Mouse (Mus musculus) cerebral cortex, adult 2 months (tissue): Measurements from ENCODE around the gene Maip1.

Experiments
- WGBS: fragments of 180-500 bp; shearing (Covaris S2); methylation state at CpG from one replicate; pipeline ENCODE4 v1.1.7; 2018; 5-methylcytosine and 5-hydroxymethylcytosine counted together

Maip1 gene

DNA sequence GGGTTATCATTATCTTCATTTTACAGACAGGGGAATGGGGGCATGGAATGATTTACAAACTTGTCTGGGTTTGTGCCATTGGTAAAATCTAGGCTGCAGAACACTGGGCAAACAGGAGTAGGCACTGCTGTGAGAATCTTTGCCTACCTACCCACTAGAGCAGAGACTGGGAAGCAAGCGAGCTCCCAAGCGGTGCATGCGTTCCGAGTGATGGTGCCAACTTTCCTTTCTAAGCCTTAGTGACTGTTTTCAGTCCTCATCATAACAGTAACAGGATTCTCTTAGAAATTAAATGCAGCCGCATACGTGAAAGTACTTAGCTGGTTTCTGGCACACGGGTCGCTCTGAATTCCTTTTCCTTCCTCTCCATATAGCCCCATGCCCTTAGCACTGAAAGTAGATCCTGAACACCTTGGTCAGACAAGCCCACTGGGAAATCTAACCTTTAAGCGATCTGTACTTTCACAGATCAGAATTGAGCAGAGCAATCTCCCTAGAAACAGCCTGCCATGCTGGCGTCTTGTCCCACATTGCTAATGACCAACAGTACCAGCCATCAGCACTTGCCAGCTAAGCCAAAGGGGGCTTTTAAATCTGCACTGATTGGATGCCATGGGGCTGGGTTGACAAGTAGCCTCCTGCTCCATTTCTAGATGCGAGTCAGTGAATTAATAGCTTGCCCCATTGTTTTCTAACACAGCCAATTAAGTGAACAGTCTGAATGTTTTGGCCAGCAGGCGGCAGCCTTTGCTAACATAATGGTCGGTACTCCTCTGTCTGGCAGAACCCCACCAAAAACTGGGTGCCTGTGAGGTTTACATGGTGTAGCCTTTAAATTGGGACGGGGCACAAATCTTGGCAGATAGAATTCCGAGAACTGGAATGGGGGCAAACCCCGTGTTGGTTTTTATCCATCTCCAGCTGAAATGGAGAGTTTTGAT lies 22.5 kb downstream of the Maip1 start:
- WGBS: 13% methylated on average over 16 of the region's 16 CpGs

DNA sequence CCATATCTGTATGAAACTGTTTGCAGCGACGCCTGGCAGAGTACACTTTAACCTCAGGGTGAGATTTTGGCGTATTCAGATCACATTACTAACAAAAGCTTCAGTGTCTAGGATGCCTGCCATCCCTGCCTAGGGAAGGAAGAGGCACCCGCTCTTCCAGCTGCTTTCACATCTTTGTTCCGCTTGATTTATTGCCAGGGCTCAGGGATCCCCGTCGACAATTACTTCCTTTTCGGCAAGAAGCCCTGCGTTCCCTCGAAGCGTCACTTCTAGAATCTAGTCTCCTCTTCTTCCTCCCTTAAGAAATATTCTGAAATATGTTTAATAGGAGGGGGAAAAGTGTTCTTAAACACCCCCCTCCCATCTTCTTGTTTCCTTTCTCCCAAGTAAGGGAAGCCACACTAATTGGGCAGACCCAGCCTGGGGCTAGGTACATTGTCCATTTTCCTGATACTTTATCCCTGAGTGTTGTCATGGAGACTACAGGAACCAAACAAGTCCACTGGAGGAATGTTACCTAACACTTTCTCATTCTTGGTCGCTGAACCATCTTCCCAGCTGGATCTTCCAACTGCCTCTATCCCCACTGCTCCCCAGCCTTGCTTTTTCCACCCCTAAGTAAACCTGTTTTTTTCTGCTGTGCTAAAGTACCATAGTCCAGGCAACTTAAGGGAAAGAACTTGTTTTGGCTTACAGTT lies 23.8 kb downstream of the Maip1 start:
- WGBS: 10% methylated on average over 12 of the region's 12 CpGs

DNA sequence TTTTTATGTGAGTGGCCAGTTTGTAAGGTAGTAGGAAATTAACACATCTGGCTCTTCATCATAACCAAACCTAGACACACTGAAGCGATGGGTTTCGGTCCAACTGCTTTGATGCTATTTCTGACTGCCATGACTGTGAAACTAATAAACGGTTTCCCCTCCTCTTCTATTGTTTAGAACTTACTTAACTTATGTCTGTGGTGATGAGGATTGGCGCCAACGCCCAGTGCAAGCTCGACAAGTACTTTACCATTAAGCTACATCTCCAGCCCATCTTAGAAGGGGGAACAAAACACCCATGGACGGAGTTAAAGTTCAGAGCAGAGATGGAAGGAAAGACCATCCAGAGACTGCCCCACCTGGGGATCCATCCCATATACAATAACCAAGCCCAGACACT lies 27.0 kb downstream of the Maip1 start:
- WGBS: 94% methylated on average over 7 of the region's 7 CpGs

DNA sequence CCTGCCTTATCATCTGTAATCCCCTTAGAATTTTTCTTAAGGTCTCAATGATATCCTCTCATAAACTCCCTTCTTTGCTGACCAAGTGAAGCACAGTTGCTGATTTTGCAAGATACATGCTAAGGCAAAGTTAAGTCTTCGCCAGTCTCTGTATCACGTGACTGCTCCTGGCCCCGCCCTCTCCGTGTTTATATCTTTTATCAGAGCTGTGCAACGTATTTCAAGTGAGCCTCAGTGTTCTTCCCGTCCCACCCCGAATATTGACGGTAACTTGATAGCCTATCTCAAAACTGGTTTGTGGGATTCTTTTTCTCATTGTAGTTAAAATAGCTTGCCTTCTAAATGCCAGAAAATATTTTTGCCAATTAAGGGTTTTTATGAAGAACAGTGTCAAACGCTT lies 30.3 kb downstream of the Maip1 start:
- WGBS: 23% methylated on average over 9 of the region's 9 CpGs

DNA sequence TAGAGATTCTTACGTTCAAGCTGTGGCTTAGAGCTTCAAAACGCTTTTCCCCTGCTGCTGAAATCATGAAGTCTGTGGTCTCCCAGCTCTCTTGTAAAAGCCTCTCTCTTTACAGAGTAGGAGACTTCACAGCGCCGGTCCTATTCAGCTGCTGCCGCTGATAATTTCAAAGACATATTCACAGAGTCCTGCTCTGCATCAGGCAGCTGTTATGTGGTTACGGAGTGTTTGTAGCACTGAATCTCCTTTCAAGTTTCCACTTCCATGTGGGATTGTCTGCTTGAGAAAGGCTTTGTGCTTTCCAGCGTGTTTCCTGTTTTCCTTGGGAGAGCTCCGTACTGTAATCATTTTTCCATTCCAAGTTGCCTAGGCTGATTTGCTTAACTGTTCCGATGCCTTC lies 30.8 kb downstream of the Maip1 start:
- WGBS: 8% methylated on average over 9 of the region's 9 CpGs

DNA sequence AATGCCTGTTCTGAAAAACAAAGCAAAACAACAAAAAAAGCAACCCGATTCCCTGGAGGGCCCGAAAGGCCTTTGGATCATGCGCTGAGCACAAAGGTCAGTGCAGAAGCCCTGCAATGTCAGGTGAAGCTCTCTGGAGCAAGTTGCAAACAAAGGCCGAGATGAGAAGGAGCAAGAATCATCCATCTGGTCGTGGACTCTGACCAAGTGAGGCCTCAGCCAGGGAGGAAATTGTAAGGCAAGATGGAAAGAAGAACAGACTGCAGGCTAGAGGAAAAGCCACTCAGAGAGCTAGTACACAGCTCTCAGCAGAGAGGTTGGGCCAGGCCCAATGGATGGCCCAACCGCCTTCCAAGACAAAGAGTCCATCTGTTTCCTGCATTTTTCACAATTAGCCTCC lies 32.9 kb downstream of the Maip1 start:
- WGBS: 94% methylated on average over 6 of the region's 6 CpGs

DNA sequence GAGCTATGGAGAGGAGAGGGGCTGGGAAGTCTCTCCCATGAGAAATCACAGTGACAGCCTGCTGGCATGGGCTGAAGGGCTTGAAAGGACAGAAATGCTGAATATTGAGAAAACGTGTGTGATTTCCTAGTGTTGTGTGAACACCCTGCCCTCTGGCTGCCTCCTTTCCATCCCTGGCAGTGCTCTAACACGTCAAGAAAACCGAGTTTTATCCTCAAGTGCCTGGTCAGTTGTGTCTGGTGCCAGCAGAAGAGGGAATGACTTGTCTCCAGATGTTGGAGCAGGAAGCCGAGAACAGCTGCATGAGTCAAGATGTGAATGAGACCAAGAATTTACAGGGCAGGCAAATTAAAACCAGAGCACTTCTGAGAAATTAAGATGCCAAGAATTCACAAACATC lies 34.6 kb downstream of the Maip1 start:
- WGBS: 67% methylated on average over 4 of the region's 4 CpGs

DNA sequence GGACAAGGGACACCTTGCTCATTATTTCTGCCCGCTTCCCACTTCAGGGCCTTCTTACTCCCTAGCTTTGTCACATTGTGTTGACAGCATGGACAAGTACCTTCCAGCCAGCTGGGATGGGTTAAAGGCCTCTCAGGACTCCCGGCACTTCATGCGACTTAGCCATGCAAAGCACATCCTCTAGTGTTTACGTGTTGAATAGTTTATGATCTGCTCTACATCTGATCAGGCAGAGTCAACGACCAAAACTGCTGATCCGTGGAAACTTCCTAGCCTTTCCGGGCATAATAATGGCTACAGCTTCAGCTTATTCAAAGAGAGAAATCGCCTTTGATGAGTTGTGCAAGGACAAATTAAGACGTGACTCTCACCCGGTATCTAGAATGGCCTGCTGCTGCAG lies 39.6 kb downstream of the Maip1 start:
- WGBS: 83% methylated on average over 10 of the region's 10 CpGs

DNA sequence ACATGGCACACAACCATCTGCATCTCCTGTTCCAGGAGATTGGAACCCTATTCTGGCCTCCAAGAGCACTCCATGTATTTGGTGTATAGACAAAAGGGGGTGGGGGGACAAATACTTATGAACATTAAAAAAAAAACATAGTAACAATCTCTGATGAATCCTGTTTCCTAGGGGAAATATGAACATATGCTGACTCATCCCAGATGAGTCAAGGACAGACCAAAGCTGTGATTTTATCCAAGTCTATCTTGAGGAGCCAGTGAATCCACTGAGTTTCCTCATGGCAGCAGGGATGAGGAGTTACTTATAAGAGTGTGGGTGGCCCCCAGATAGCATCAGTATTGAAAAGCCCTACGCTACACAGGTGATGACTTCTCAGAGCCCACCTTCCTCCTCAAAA lies 44.1 kb downstream of the Maip1 start:
- 63% methylated on average over 1 of the region's 1 CpGs for WGBS

DNA sequence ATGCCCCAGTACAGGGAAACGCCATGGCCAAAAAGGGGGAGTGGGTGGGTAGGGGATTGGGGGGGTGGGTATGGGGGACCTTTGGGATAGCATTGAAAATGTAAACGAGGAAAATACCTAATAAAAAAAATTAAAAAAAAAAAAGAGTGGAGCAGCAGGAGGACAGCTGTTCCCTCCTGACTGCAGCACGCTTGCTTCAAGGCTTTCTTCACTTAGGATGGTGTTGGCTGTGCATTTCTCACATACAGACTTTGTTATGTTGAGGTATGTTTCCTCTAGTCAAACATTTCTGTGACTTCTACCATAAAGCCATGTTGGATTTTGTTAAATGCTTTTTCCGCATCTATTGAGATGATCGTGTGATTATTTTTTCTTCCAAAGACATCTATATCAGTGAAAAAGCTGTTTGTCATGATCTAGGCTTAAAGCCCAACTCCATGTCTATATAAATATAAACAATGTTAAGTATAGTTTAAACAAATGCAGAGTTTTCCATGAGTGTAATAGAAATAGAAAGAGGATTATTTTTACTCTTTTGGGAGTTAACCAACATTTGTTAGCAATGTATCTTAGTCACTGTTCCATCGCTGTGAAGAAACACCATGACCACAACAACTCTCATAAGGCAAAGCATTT lies 54.3 kb downstream of the Maip1 start:
- WGBS: 70% methylated on average over 6 of the region's 6 CpGs
